Mouse (Mus musculus): ENCODE measurements around the gene Pmp22.

DNA sequence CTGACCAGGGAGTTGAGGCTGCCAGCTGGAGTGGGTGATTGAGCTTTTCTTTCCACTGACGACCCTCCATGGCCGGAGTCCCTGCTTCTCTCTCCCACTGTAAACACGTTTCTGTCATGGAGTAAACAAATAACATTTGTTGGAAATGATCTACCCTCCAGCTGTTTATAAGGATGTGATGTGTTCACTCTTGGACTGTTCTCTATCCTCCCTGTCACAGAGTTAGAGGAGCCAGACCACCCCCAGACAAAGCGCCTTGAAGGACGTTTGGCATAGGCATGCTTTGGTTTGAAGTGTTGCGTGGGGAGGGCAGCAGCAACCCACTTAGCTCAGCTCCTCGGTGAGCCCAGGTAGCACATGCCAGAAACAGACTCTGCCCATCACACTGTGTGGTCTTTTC lies 60.0 kb downstream of the Pmp22 start:
- TF ChIP-seq CTCF (IDR thresholded peaks at IDR 0.05; ENCODE audit: low read depth, low read length) (no peak), GATA1 (IDR thresholded peaks at IDR 0.05; ENCODE audit: borderline replicate concordance, low read length) (no peak), TAL1 (conservative IDR thresholded peaks at IDR 0.05; ENCODE audit: low read depth, low read length) (no peak), POLR2AphosphoS5 (IDR thresholded peaks at IDR 0.05; ENCODE audit: insufficient replicate concordance, low read depth, low read length) (no peak)

Measured in G1E (cell line).